Mouse (Mus musculus): Measurements from ENCODE around the gene Gm28038.

Gm28038 gene

GRCm38 (mm10) chr2:30280743-30281142 is at the start of gene Gm28038:
Gene Gm28038, plus strand, starts transcription at chr2:30281043.
- no peak for DNase-seq

GRCm38 (mm10) chr2:30235593-30235992 is 45.2 kb upstream of the Gm28038 start:
- DNase-seq = no peak

GRCm38 (mm10) chr2:30236426-30237198 is 44.2 kb upstream of the Gm28038 start:
- DNase-seq = no peak

GRCm38 (mm10) chr2:30237199-30237880 is 43.5 kb upstream of the Gm28038 start, which contains the start of gene Lrrc8a:
Gene Lrrc8a, plus strand, starts transcription at chr2:30237715.
- peak; percentile 100 for DNase-seq

GRCm38 (mm10) chr2:30237881-30238280 is 43.0 kb upstream of the Gm28038 start:
- DNase-seq = peak; percentile 70

GRCm38 (mm10) chr2:30238906-30239465 is 41.9 kb upstream of the Gm28038 start:
- DNase-seq = no peak

- no peak for DNase-seq
These were observed 41.1 kb upstream of the Gm28038 start for GRCm38 (mm10) chr2:30239777-30240176.

GRCm38 (mm10) chr2:30240267-30240666 is 40.6 kb upstream of the Gm28038 start, which contains the start of gene Gm28035:
Gene Gm28035, plus strand, starts transcription at chr2:30240567.
- no peak for DNase-seq

- no peak for DNase-seq
These were observed 38.3 kb upstream of the Gm28038 start for GRCm38 (mm10) chr2:30242509-30242908.

GRCm38 (mm10) chr2:30243391-30243790 is 37.5 kb upstream of the Gm28038 start:
- no peak for DNase-seq

- DNase-seq = no peak
These were observed 36.2 kb upstream of the Gm28038 start for GRCm38 (mm10) chr2:30244595-30245178.

- DNase-seq = no peak
These were observed 33.8 kb upstream of the Gm28038 start for GRCm38 (mm10) chr2:30247036-30247435.

- DNase-seq = no peak
These were observed 33.2 kb upstream of the Gm28038 start for GRCm38 (mm10) chr2:30247681-30248080.

GRCm38 (mm10) chr2:30249182-30249581 is 31.7 kb upstream of the Gm28038 start:
- DNase-seq = no peak

GRCm38 (mm10) chr2:30250166-30251128 is 30.4 kb upstream of the Gm28038 start:
- no peak for DNase-seq

GRCm38 (mm10) chr2:30251417-30252104 is 29.3 kb upstream of the Gm28038 start:
- DNase-seq = no peak

GRCm38 (mm10) chr2:30252521-30252920 is 28.3 kb upstream of the Gm28038 start:
- DNase-seq = no peak

- DNase-seq = no peak
These were observed 27.0 kb upstream of the Gm28038 start for GRCm38 (mm10) chr2:30253809-30254208.

GRCm38 (mm10) chr2:30255631-30256395 is 25.0 kb upstream of the Gm28038 start:
- DNase-seq = no peak

GRCm38 (mm10) chr2:30256616-30257350 is 24.1 kb upstream of the Gm28038 start:
- DNase-seq = no peak

Measured in right cerebral cortex, postnatal 25 days (tissue).